Mouse (Mus musculus) CD4-positive, CD25-positive, alpha-beta regulatory T cell, adult 9 weeks (primary cell): ENCODE measurements around the gene Ifi47. TPM values are rescaled to one million over a fixed set of nuclear protein-coding genes. Genes with fewer than 3 reads are reported as not detected.

Experiments used
- polyA plus RNA-seq: library from polyadenylated mRNA; unstranded; fragments of 100-300 nt; shearing (Covaris generic); gene quantifications from one replicate; pipeline ENCODE4 v1.2.1, GENCODE M21; 2017

Gene Ifi47
- polyA plus RNA-seq = 537 TPM

DNA sequence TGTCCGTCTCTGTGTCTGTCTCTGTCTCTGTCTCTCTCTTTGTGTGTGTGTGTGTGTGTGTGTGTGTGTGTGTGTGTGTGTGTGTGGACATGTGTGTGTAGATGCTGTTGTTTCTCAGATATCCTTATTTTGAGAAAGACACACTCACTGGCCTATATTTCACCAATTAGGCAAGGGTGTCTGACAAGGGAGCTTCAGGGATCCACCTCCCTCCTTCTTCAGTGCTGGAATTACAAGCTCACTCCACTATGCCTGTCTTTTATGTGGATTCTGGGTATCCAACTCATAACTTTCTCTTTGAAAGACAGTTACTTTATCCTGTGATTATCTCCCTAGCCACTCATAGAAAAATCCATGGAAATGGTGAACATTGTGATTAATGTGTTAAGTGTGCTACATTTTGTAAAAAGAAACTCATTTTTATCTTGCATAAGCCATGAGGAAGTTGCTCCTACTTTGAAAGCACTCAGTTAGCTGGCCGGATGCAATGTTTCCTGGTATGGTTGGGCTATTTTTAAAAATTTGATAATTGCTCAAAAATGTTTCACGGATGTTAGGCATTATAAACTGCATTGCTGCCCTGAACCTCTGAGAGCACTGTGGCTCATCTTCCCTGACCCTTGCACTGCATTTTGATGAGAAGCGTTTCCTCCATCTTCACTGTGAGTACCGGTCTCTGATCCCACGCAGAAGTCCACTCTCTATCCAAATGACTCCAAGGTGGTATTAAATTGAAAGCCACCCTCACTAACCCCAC lies at the start of gene Ifi47:
Gene Ifi47, plus strand, starts transcription at position 587 of the 757 bp plus-strand sequence.

DNA sequence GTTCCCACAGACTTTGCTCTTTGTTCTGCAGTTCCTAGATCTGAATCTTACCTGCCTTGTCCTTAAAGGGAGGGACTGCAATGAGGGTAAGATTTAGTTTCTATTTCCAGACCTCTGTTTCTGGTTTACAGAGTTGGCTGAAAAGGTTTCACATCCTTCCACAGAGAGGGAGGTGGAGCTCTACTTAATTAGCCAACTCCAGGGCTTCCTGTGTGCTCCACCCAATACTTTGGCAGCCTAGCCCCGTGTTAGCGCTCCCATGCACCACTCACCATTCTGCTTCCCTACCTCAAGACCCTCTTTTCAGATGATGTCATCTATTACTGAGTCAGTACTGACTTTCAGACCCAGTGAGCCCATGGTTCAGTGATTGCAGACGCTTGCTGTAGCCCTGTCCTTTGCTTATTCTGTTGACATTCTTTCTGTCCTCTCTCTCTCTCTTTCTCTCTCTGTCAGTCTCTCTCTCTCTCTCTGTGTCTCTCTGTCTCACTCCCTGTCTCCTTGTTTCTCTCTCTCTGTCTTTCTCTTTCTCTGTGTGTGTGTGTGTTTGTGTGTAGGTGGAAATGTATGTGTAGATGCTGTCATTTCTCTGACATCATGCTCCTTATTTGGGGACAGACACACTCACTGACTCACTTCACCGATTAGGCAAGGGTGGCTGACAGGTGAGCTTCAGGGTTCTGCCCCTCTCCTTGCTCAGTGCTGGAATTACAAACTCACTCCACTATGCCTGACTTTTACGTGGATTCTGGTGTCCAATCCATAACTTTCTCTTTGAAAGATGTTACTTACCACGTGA lies 25.1 kb upstream of the Ifi47 start, which contains the start of gene 9930111J21Rik2:
Gene 9930111J21Rik2, minus strand, starts transcription at position 150 of the 799 bp plus-strand sequence.

GRCm38 (mm10) chr11:49063713-49064469 lies 12.5 kb upstream of the Ifi47 start, which contains the start of gene Tgtp2:
TSS of gene Tgtp2 (minus strand) at chr11:49064206.

GRCm38 (mm10) chr11:49114774-49115173 lies 38.4 kb downstream of the Ifi47 start, which contains the start of gene Olfr1396:
TSS of gene Olfr1396 (minus strand) at chr11:49114874.

GRCm38 (mm10) chr11:49141974-49142373 lies 65.6 kb downstream of the Ifi47 start, which contains the start of gene Olfr1395:
TSS of gene Olfr1395 (plus strand) at chr11:49142274.

Other genes with a start within 250 kb of the Ifi47 start
- 1.8 TPM for gene Gm12184, start 249.9 kb upstream of the Ifi47 start, polyA plus RNA-seq
- 186 TPM for gene Irgm1, start 204.9 kb upstream of the Ifi47 start, polyA plus RNA-seq
- 1.9 TPM for gene Gm5431, start 174.4 kb upstream of the Ifi47 start, polyA plus RNA-seq
- 278 TPM for gene Psme2b, start 130.4 kb upstream of the Ifi47 start, polyA plus RNA-seq
- 1.0 TPM for gene Olfr56, start 97.7 kb upstream of the Ifi47 start, polyA plus RNA-seq
- gene 9930111J21Rik1, start 97.2 kb upstream of the Ifi47 start, polyA plus RNA-seq = 284 TPM
- gene Gm12185, start 84.4 kb upstream of the Ifi47 start, polyA plus RNA-seq = 7.8 TPM
- gene Tgtp1, start 82.4 kb upstream of the Ifi47 start, polyA plus RNA-seq = 292 TPM
- gene 9930111J21Rik2, start 25.3 kb upstream of the Ifi47 start, polyA plus RNA-seq = 161 TPM
- gene Tgtp2, start 12.4 kb upstream of the Ifi47 start, polyA plus RNA-seq = 361 TPM
- not detected for gene Olfr1396, start 38.3 kb downstream of the Ifi47 start, polyA plus RNA-seq
- gene Olfr1395, start 65.7 kb downstream of the Ifi47 start, polyA plus RNA-seq = not detected
- gene Olfr1394, start 77.8 kb downstream of the Ifi47 start, polyA plus RNA-seq = not detected
- gene Btnl9, start 110.6 kb downstream of the Ifi47 start, polyA plus RNA-seq = not detected
- gene Zfp62, start 126.7 kb downstream of the Ifi47 start, polyA plus RNA-seq = 82.0 TPM
- 117 TPM for gene Mgat1, start 167.6 kb downstream of the Ifi47 start, polyA plus RNA-seq
- gene Olfr1393, start 201.7 kb downstream of the Ifi47 start, polyA plus RNA-seq = not detected
- not detected for gene Olfr1392, start 208.7 kb downstream of the Ifi47 start, polyA plus RNA-seq
- gene Olfr10, start 228.2 kb downstream of the Ifi47 start, polyA plus RNA-seq = not detected
- not detected for gene Olfr1391, start 246.2 kb downstream of the Ifi47 start, polyA plus RNA-seq